Mouse (Mus musculus): ENCODE results near the gene Rhox3e. TPM values are rescaled to one million over a fixed set of nuclear protein-coding genes. Genes with fewer than 3 reads are reported as not detected.
"Not testable (repeated sequence)": the region's sequence is repeated elsewhere in the genome, so short reads cannot be mapped to it uniquely, and the experiment has no call there.

The Rhox3e gene
- total RNA-seq (2021): not detected
- long read RNA-seq, experiment 1: 0 reads
- long read RNA-seq, experiment 2: 0 reads

DNA sequence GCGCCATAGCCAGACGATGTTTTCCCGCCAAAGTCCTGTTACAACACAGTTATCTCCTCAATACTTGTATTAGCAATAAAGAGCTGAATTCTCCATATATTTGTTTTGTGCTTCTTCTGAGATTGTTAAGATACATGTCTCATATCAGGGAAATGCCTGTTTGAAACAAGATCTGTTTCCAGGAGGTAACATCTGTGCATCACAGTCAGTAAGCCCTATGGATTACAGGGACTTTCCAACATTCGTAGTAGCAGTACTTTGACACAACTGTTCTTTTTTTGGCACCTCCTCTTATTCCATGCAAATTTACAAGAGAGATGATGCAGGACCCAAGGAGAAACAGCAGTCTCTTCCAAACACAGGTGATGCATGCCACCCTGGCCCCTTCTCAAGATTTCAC lies at the start of gene Rhox3e:
Gene Rhox3e, plus strand, starts transcription at position 301 of the 400 bp plus-strand sequence.
- DNase-seq: not testable (repeated sequence)

DNA sequence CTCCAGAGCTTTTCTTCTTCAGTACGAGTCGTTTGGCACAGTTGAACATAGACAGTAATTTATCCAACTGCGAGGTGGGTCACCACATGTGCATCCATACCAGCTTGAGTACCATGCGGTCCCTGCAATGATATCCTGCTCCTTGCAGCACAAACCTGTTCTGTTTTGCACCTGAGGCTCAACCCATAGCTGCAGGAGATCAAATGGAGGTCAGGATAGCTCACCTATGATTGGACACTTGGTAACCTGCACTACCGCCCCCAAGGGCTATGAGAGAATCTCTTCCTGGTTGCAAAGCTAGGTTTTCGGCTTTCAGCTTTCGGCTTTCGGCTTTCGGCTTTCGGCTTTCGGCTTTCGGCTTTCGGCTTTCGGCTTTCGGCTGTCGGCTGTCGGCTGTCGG lies 27.8 kb upstream of the Rhox3e start, which contains the start of gene Rhox4d:
Gene Rhox4d, plus strand, starts transcription at position 301 of the 400 bp plus-strand sequence.
- not testable (repeated sequence) for DNase-seq

DNA sequence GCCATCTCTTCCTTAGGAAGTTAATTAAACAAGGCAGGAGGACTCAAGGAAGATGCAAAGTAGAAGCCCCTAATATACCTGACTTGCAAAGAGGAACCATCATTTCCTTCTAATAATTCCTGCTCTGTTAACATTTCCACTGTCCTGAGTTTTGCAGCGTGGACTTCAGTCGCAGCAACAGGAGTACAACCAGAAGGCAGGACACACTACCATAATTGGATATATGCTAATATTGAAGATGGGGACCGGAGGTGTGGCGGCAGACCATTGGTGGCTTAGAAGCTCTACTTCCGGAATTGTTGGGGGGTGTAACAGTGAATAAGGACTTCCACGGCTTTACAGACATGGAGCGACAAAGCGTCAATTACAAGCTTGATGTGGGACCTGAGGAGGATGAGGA lies 11.7 kb upstream of the Rhox3e start, which contains the start of gene Rhox2e:
Gene Rhox2e, plus strand, starts transcription at position 301 of the 400 bp plus-strand sequence.
- DNase-seq: not testable (repeated sequence)

DNA sequence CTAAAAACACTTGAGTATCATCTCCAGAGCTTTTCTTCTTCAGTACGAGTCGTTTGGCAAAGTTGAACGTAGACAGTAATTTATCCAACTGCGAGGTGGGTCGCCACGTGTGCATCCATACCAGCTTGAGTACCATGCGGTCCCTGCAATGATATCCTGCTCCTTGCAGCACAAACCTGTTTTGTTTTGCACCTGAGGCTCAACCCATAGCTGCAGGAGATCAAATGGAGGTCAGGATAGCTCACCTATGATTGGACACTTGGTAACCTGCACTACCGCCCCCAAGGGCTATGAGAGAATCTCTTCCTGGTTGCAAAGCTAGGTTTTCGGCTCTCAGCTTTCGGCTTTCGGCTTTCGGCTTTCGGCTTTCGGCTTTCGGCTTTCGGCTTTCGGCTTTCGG lies 15.3 kb downstream of the Rhox3e start, which contains the start of gene Rhox4e:
Gene Rhox4e, plus strand, starts transcription at position 301 of the 400 bp plus-strand sequence.
- DNase-seq: not testable (repeated sequence)

DNA sequence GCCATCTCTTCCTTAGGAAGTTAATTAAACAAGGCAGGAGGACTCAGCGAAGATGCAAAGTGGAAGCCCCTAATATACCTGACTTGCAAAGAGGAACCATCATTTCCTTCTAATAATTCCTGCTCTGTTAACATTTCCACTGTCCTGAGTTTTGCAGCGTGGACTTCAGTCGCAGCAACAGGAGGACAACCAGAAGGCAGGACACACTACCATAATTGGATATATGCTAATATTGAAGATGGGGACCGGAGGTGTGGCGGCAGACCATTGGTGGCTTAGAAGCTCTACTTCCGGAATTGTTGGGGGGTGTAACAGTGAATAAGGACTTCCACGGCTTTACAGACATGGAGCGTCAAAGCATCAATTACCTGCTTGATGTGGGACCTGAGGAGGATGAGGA lies 29.3 kb downstream of the Rhox3e start, which contains the start of gene Rhox2f:
Gene Rhox2f, plus strand, starts transcription at position 301 of the 400 bp plus-strand sequence.
- not testable (repeated sequence) for DNase-seq

DNA sequence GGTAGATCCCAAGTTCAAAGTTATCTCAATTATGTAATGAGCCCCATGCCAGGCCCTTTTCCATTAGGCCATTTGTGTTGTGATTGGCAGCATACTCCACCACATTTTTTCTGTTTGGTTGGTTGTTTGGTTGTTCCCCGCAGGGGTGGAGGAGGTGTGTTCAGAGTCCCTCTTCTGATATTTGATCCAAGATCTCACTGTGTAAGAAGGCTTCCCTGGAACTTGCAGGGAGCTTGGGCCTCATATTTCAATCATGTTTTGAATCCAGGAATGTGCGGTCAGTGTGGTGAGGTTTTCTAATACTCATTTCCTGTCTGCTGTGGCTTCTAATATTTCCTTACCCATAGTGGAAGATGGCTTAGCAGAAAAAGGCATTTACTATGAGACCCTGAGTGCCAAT lies 30.8 kb downstream of the Rhox3e start:
- DNase-seq: not testable (repeated sequence)

DNA sequence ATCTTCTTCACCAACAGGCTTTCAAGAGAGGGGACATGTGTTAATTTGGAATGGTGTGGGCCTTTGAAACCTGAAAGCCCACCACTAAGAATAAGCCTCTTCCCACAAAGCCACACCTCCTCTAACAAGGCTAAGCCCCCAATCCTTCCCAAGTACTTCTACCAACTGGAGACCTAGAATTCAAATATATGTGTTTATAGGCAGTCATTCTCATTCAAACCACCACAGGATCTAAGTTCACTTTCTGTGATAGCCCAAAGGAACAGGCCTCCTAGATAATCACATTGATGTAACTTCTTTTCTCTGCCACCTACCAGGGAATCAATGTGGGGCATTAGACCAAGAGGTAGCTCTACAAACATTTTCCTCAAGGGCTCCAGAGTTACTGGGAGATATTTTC lies 38.9 kb downstream of the Rhox3e start, which contains the start of gene Rhox3f:
Gene Rhox3f, plus strand, starts transcription at position 301 of the 400 bp plus-strand sequence.
- DNase-seq: not testable (repeated sequence)

Other genes starting within 250 kb of the Rhox3e start
- not detected for gene Rhox3a2, start 162.0 kb upstream of the Rhox3e start, total RNA-seq (2021)
- gene Rhox4a2, start 151.2 kb upstream of the Rhox3e start, total RNA-seq (2021): not detected
- not detected for gene Rhox2b, start 130.0 kb upstream of the Rhox3e start, total RNA-seq (2021)
- not detected for gene Rhox4b, start 109.5 kb upstream of the Rhox3e start, total RNA-seq (2021)
- gene Rhox2c, start 88.3 kb upstream of the Rhox3e start, total RNA-seq (2021): not detected
- gene Rhox3c, start 83.4 kb upstream of the Rhox3e start, total RNA-seq (2021): not detected
- gene Rhox4c, start 61.7 kb upstream of the Rhox3e start, total RNA-seq (2021): not detected
- not detected for gene Rhox2d, start 48.6 kb upstream of the Rhox3e start, total RNA-seq (2021)
- not detected for gene Rhox4d, start 27.7 kb upstream of the Rhox3e start, total RNA-seq (2021)
- gene Rhox2e, start 11.6 kb upstream of the Rhox3e start, total RNA-seq (2021): not detected
- not detected for gene Rhox4e, start 15.4 kb downstream of the Rhox3e start, total RNA-seq (2021)
- not detected for gene Rhox2f, start 29.4 kb downstream of the Rhox3e start, total RNA-seq (2021)
- not detected for gene Rhox3f, start 39.0 kb downstream of the Rhox3e start, total RNA-seq (2021)
- not detected for gene Rhox4f, start 65.7 kb downstream of the Rhox3e start, total RNA-seq (2021)
- gene Rhox3g, start 86.6 kb downstream of the Rhox3e start, total RNA-seq (2021): not detected
- not detected for gene Rhox2g, start 101.5 kb downstream of the Rhox3e start, total RNA-seq (2021)
- not detected for gene Rhox4g, start 109.3 kb downstream of the Rhox3e start, total RNA-seq (2021)
- not detected for gene Rhox3h, start 126.7 kb downstream of the Rhox3e start, total RNA-seq (2021)
- not detected for gene Rhox2h, start 131.3 kb downstream of the Rhox3e start, total RNA-seq (2021)

Data from gastrocnemius, postnatal 25 days (tissue).